Mouse (Mus musculus): ENCODE measurements around the gene Nptx1.

The Nptx1 gene

GRCm38 (mm10) chr11:119547183-119547921, at the start of gene Nptx1:
Nptx1 (minus strand) TSS chr11:119547753.
- DNase-seq (ENCODE audit: low spot score), result no peak

GRCm38 (mm10) chr11:119593966-119594365, 46.4 kb upstream of the Nptx1 start:
- DNase-seq (ENCODE audit: low spot score), result no peak

GRCm38 (mm10) chr11:119589242-119589641, 41.7 kb upstream of the Nptx1 start:
- DNase-seq (ENCODE audit: low spot score), result no peak

- DNase-seq (ENCODE audit: low spot score), result no peak
These were observed 39.6 kb upstream of the Nptx1 start for GRCm38 (mm10) chr11:119587112-119587511.

GRCm38 (mm10) chr11:119586511-119586910, 39.0 kb upstream of the Nptx1 start:
- no peak for DNase-seq (ENCODE audit: low spot score)

DNA sequence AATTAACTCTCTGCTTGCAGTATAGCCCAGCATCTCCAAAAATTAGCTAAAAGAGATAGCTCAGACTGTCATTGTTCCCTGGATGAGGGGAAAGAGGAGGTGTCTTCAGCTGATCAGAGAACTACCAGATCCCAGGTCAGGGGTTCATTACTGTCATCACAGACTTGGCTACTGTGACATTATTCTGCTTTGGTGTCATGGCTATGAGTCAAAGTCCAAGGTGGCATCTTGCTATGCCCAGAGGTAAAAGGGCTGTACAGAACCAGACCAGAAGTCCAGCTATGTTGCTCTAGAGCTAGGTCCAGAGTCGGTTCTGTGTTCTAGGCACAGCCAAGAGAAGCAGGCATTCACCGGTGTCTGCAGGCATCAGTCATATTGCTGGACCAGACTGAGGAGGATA, 30.2 kb upstream of the Nptx1 start:
- no peak for DNase-seq (ENCODE audit: low spot score)

- no peak for DNase-seq (ENCODE audit: low spot score)
These were observed 29.3 kb upstream of the Nptx1 start for GRCm38 (mm10) chr11:119576855-119577254.

DNA sequence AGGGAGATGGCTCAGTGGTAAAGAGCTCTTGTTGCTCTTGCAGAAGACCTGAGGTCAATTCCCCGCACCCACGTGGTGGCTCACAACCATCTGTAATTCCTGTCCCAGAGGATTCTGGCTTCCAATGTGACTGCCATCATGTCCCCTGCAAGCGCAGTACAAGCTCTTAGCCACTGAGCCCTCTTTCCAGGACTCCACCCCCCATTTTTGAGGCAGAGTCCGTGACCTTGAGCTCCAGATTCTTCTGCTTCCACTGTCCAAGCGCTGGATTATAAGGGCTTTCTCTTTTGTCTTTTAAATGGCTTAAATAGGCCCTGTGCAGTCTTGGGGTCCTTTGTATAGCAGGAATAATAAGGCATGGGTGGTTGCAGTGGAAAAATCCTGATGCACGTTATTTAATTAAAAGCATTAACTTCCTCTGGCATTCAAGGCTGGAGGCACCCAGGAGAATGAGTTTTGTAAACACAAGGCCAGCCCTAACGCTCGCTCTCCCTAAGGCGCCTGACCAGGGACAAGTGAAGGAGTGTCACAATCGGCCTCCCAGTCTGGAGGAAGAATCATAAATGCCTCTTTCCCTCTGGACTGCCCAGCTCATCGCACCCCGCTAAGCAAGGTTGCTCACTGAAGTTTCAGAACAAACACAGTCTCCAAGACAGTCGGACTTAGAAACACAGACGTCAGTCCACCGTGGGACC, 24.9 kb upstream of the Nptx1 start:
- DNase-seq (ENCODE audit: low spot score), result no peak

GRCm38 (mm10) chr11:119566188-119566587, 18.6 kb upstream of the Nptx1 start:
- no peak for DNase-seq (ENCODE audit: low spot score)

- DNase-seq (ENCODE audit: low spot score), result no peak
These were observed 18.1 kb upstream of the Nptx1 start for GRCm38 (mm10) chr11:119565684-119566083.

DNA sequence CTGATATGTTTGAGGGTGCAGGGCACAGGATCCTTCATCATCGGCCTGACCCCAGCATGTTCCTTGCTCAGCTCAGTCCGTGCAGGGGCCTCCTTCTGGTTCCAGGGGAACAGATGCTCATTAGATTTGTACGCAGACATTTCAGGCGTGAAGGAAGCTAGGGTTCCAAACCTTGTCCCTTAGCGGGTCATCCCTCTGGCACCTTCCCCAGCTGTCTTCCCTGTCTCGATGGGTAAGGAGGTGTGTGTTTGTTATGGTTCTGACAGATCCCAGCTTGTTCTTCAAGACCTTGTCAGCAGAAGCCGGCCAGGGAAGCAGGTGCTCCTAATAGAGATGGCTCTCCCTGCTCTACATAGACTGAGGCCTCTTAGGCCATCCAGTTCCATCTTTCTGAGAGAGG, 17.5 kb upstream of the Nptx1 start:
- DNase-seq (ENCODE audit: low spot score), result no peak

DNA sequence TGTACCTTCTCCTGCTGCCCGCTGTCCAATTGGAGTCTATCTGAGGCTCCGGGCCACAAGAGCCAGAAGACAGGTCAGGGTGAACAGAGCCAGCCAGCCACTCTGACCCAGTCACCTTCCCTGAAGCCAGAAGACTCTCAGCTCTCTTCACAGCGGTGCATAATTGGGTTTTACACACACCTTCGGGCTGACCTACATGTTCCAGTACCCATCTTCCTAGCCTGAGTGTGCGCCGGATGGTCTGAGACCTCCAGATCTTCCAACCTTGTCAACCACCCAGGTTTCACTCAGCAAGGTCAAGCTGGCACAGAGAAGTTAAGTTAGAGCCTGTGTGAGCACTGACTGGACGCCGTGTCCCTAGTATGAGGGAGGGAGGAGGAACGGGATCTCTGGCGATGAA, 16.8 kb upstream of the Nptx1 start:
- no peak for DNase-seq (ENCODE audit: low spot score)

GRCm38 (mm10) chr11:119563166-119563565, 15.6 kb upstream of the Nptx1 start:
- no peak for DNase-seq (ENCODE audit: low spot score)

DNA sequence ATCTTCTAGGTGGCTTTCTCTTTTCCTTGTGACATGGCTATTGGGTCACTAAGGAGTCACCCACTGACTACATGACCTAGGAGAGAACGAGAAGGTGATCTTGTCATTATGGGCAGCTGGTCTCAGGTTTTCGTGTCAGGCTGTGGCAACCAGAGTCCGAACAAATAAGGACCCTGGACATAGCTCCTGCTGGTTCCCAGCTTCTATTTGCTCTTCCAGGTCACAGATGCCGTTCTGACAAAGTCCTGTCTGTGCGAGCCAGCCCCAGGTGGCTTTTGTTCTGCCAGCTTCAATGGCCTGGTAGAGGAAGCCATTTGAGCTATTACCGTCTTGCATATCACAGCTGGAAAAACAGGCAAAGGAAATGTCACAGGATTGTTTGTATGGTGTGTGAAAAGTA, 14.7 kb upstream of the Nptx1 start:
- DNase-seq (ENCODE audit: low spot score), result no peak

- DNase-seq (ENCODE audit: low spot score), result no peak
These were observed 11.5 kb upstream of the Nptx1 start for GRCm38 (mm10) chr11:119558870-119559610.

- no peak for DNase-seq (ENCODE audit: low spot score)
These were observed 10.7 kb upstream of the Nptx1 start for GRCm38 (mm10) chr11:119557940-119558869.

DNA sequence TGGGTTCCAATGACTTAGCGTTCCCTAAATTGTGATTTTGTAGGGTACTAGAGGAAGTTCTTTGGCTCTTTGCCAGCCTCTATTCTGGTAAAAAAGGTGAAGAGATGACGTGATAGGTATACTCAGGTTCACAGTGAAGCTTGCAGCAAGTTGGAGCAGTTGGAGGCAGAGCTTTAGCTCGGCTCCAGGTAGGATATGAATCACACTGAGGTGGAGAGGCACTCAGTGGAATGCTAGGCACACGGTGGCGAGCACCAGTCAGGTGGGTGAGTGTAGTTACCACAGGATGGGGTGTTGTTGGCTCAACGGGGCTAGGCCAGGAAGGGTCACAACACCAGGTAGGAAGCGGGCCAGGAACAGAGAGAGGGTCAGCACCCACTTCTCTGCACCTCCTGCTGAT, 7.6 kb upstream of the Nptx1 start:
- DNase-seq (ENCODE audit: low spot score), result no peak

DNA sequence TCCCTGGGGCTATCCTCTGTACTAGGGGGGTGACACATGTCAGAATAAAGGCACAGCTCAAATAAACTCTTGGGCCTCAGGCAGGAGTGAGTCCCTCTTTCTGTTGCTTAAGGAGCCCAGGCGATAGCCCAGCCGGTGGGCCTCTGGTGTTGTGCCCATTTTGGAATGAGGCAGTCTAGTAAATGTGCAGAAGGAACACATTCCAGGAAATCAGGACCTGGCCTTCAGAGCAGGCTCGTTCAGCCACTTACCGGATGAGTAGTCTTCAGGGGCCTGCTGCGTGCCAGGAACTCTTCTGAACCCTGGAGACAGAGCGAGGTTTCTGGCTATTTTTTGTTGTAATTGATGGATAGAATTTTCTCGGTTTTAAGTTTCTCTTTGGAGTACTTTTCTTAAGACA, 7.2 kb upstream of the Nptx1 start:
- DNase-seq (ENCODE audit: low spot score), result no peak

- DNase-seq (ENCODE audit: low spot score), result no peak
These were observed 5.6 kb upstream of the Nptx1 start for GRCm38 (mm10) chr11:119552902-119553802.

GRCm38 (mm10) chr11:119552301-119552700, 4.7 kb upstream of the Nptx1 start:
- DNase-seq (ENCODE audit: low spot score), result no peak

- DNase-seq (ENCODE audit: low spot score), result no peak
These were observed 3.9 kb upstream of the Nptx1 start for GRCm38 (mm10) chr11:119551468-119551867.
